Mouse (Mus musculus) ES-Bruce4 (cell line): Measurements from ENCODE around the gene Tctn1. TPM values are rescaled to one million over a fixed set of nuclear protein-coding genes. Genes with fewer than 3 reads are reported as not detected.

Experiments
- H3K27ac ChIP-seq: 2 replicates; pipeline ENCODE4 v1.5.1; 2012; ENCODE audit warnings: low read length, inconsistent platforms; ENCODE audit not compliant: insufficient read depth
- H3K27me3 ChIP-seq: 2 replicates; pipeline ENCODE4 v1.6.1; 2012; ENCODE audit warnings: mild to moderate bottlenecking, low read length, inconsistent platforms; ENCODE audit not compliant: control insufficient read depth, poor library complexity, insufficient read depth, severe bottlenecking
- H3K36me3 ChIP-seq: 2 replicates; pipeline ENCODE4 v1.6.1; 2012; ENCODE audit warnings: inconsistent platforms, mild to moderate bottlenecking, low read length, moderate library complexity; ENCODE audit not compliant: control insufficient read depth, poor library complexity, insufficient read depth, severe bottlenecking
- H3K4me1 ChIP-seq: one replicate; pipeline ENCODE4 v1.8.1; 2011; ENCODE audit warnings: low read length; ENCODE audit not compliant: control insufficient read depth, insufficient read depth
- H3K4me3 ChIP-seq: 2 replicates; pipeline ENCODE4 v1.5.1; 2011; ENCODE audit warnings: low read depth, mild to moderate bottlenecking, low read length
- H3K9ac ChIP-seq: 2 replicates; pipeline ENCODE4 v1.6.1; 2012; ENCODE audit warnings: low read depth, mild to moderate bottlenecking, inconsistent platforms; ENCODE audit not compliant: poor library complexity, severe bottlenecking
- H3K9me3 ChIP-seq: replicated peaks from 2 replicates; pipeline ENCODE4 v1.6.1; 2012; ENCODE audit warnings: mild to moderate bottlenecking, low read length, inconsistent platforms; ENCODE audit not compliant: control insufficient read depth, poor library complexity, insufficient read depth, severe bottlenecking
- CTCF ChIP-seq: IDR thresholded peaks from one replicate; pipeline ENCODE4 v1.8.1; 2011; ENCODE audit warnings: low read depth, low read length
- EP300 ChIP-seq: IDR thresholded peaks from 2 replicates; pipeline ENCODE4 v1.6.1; 2011; ENCODE audit warnings: low read depth, low read length; ENCODE audit not compliant: insufficient read depth
- POLR2A ChIP-seq: IDR thresholded peaks from one replicate; pipeline ENCODE4 v1.8.1; 2011; ENCODE audit warnings: low read length; ENCODE audit not compliant: insufficient read depth
- polyA plus RNA-seq: library from polyadenylated mRNA; stranded (reverse); fragments of >200 nt; gene quantifications from 2 replicates; pipeline ENCODE4 v1.2.4, GENCODE M21; 2011; ENCODE audit warnings: low read depth; ENCODE audit not compliant: missing spikeins, insufficient read depth, insufficient read length

Gene Tctn1
- polyA plus RNA-seq, 1 experiment, result 18.3 TPM

DNA sequence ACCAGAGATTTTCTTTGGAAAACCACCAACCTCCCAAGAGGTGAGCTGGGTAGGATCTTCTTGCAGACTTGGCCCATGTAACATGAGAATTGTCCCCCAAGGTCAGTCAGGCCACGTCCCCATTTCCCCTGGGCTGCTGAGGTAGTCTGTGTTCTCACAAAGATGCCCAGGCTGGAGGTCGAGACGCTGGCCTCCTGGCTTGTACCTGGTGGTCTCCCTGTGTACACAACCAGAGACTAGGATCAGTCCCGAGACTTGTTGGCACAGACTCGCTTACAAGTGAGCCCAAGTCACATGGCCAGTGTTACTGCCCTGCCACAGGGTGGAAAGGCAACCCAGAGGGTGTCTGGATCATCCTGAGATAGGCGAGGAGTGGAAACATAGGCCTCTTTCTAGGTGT lies 62.4 kb downstream of the Tctn1 start:
- H3K9ac ChIP-seq, result no peak overlapping the region
- peaks cover 4% of the 10 kb centered on the region for H3K9me3 ChIP-seq
- TF ChIP-seq POLR2A (no peak), CTCF (no peak), EP300 (no peak)
- no peaks in the 10 kb centered on the region for H3K4me1 ChIP-seq
- H3K36me3 ChIP-seq, result no peaks in the 10 kb centered on the region
- no peaks in the 10 kb centered on the region for H3K27me3 ChIP-seq
- no peak overlapping the region for H3K4me3 ChIP-seq
- H3K27ac ChIP-seq, result no peak overlapping the region

DNA sequence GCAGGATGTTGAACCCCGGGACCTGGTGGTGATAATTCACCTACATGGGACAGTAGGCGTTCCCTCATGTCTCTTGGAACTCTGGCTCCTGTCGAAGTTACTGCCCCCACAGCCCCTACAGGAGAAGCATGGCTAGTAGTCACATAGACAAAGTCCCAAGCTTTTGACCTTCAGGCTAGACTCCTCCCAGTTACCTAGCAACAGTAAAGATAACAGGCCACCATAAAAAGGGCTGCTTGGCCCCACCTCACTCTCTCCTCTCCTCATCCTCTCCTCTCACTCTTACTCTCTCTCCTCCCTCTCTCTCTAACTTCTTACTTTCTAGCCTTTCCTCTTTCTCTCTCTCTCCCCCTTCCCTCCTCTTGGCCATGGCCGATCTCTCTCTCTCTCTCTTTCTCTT lies 63.4 kb downstream of the Tctn1 start:
- TF ChIP-seq EP300 (no peak), CTCF (no peak), POLR2A (no peak)
- Histone ChIP-seq H3K27me3 (no peaks in the 10 kb centered on the region), H3K27ac (no peak overlapping the region), H3K9ac (no peak overlapping the region), H3K9me3 (peaks cover 4% of the 10 kb centered on the region), H3K36me3 (no peaks in the 10 kb centered on the region), H3K4me3 (no peak overlapping the region), H3K4me1 (no peaks in the 10 kb centered on the region)

GRCm38 (mm10) chr5:122192347-122192746 lies 71.9 kb downstream of the Tctn1 start:
- no peak for TF ChIP-seq POLR2A
- TF ChIP-seq EP300, result no peak
- peak; percentile 8 for TF ChIP-seq CTCF
- H3K4me1 ChIP-seq, result peaks cover 7% of the 10 kb centered on the region
- H3K4me3 ChIP-seq, result no peak overlapping the region
- H3K27ac ChIP-seq, result peak overlapping the region; percentile 84; the same call in 1 of the 2 replicates
- H3K36me3 ChIP-seq, result no peaks in the 10 kb centered on the region
- H3K9me3 ChIP-seq, result 0 out of 2 replicates have a peak, but pooled peaks cover 3% of the 10 kb centered on the region
- no peak overlapping the region for H3K9ac ChIP-seq
- no peaks in the 10 kb centered on the region for H3K27me3 ChIP-seq

- H3K27ac ChIP-seq, result peak overlapping the region; percentile 84
- H3K27me3 ChIP-seq, result no peaks in the 10 kb centered on the region
- no peaks in the 10 kb centered on the region for H3K36me3 ChIP-seq
- 0 out of 2 replicates have a peak, but pooled peaks cover 3% of the 10 kb centered on the region for H3K9me3 ChIP-seq
- no peak for TF ChIP-seq POLR2A
- TF ChIP-seq EP300, result peak; percentile 99
- TF ChIP-seq CTCF, result no peak
- H3K9ac ChIP-seq, result no peak overlapping the region
- peaks cover 7% of the 10 kb centered on the region for H3K4me1 ChIP-seq
- no peak overlapping the region for H3K4me3 ChIP-seq
These were observed 72.8 kb downstream of the Tctn1 start for GRCm38 (mm10) chr5:122191269-122192063.

GRCm38 (mm10) chr5:122190465-122190864 lies 73.8 kb downstream of the Tctn1 start:
- TF ChIP-seq EP300 (peak; percentile 87), POLR2A (no peak)
- H3K4me3 ChIP-seq, result no peak overlapping the region
- no peaks in the 10 kb centered on the region for H3K27me3 ChIP-seq
- no peak overlapping the region for H3K9ac ChIP-seq
- H3K36me3 ChIP-seq, result no peaks in the 10 kb centered on the region
- 0 out of 2 replicates have a peak, but pooled peaks cover 3% of the 10 kb centered on the region for H3K9me3 ChIP-seq
- H3K4me1 ChIP-seq, result peaks cover 7% of the 10 kb centered on the region
- peak overlapping the region; percentile 84 for H3K27ac ChIP-seq

- TF ChIP-seq POLR2A (no peak), EP300 (no peak), CTCF (no peak)
These were observed 75.1 kb downstream of the Tctn1 start for GRCm38 (mm10) chr5:122189115-122189514.

More at GRCm38 (mm10) chr5:122189115-122189514, 75.1 kb downstream of the Tctn1 start:
- Histone ChIP-seq H3K9me3 (peaks cover 9% of the 10 kb centered on the region; the same call in 1 of the 2 replicates), H3K27me3 (no peaks in the 10 kb centered on the region), H3K4me1 (peaks cover 7% of the 10 kb centered on the region), H3K27ac (no peak overlapping the region), H3K9ac (no peak overlapping the region), H3K36me3 (no peaks in the 10 kb centered on the region), H3K4me3 (no peak overlapping the region)

Other genes with a start within 250 kb of the Tctn1 start
- gene Cux2, start 214.4 kb downstream of the Tctn1 start, polyA plus RNA-seq, result 2.9 and 3.6 TPM in 2 replicates
- not detected in 2 replicates for gene Myl2, start 163.5 kb downstream of the Tctn1 start, polyA plus RNA-seq
- gene Ccdc63, start 123.6 kb downstream of the Tctn1 start, polyA plus RNA-seq, result 2.4 and 3.0 TPM in 2 replicates
- 437 and 458 TPM in 2 replicates for gene Ppp1cc, start 106.2 kb downstream of the Tctn1 start, polyA plus RNA-seq
- gene Hvcn1, start 57.7 kb downstream of the Tctn1 start, polyA plus RNA-seq, result 10.6 and 11.8 TPM in 2 replicates
- gene Pptc7, start 19.9 kb upstream of the Tctn1 start, polyA plus RNA-seq, result 18.7 and 20.7 TPM in 2 replicates
- 17.7 and 19.7 TPM in 2 replicates for gene Rad9b, start 89.8 kb upstream of the Tctn1 start, polyA plus RNA-seq
- gene Vps29, start 89.9 kb upstream of the Tctn1 start, polyA plus RNA-seq, result 99.0 and 105 TPM in 2 replicates
- gene Gpn3, start 107.4 kb upstream of the Tctn1 start, polyA plus RNA-seq, result 69.3 and 71.9 TPM in 2 replicates
- 57.0 and 58.5 TPM in 2 replicates for gene Fam216a, start 107.9 kb upstream of the Tctn1 start, polyA plus RNA-seq
- 289 and 303 TPM in 2 replicates for gene Arpc3, start 127.4 kb upstream of the Tctn1 start, polyA plus RNA-seq
- 41.7 and 41.9 TPM in 2 replicates for gene Anapc7, start 157.2 kb upstream of the Tctn1 start, polyA plus RNA-seq
- 165 and 177 TPM in 2 replicates for gene Atp2a2, start 237.8 kb upstream of the Tctn1 start, polyA plus RNA-seq